Mouse (Mus musculus) ZHBTc4 (cell line): ENCODE measurements at regions not wholly inside any gene's neighbourhood (a gene's known extent, or its start where the extent isn't known, plus 50 kb on each side); places are given as distances from the start of the nearest gene placed in this dataset.
A peak's percentile ranks its signal among the peaks of the same experiment; 100 is the strongest.
"Not testable (repeated sequence)": the region's sequence is repeated elsewhere in the genome, so short reads cannot be mapped to it uniquely, and the experiment has no call there.

Experiments used
- DNase-seq: peaks from one replicate; pipeline ENCODE4 v3.0.0-alpha.2; 2011; ENCODE audit warnings: low read depth, low spot score

GRCm38 (mm10) chr10:103507051-103507450 lies 139.5 kb downstream of the Slc6a15 start:
- not testable (repeated sequence) for DNase-seq

GRCm38 (mm10) chr10:103544502-103544901 lies 176.9 kb downstream of the Slc6a15 start:
- DNase-seq: no peak

DNA sequence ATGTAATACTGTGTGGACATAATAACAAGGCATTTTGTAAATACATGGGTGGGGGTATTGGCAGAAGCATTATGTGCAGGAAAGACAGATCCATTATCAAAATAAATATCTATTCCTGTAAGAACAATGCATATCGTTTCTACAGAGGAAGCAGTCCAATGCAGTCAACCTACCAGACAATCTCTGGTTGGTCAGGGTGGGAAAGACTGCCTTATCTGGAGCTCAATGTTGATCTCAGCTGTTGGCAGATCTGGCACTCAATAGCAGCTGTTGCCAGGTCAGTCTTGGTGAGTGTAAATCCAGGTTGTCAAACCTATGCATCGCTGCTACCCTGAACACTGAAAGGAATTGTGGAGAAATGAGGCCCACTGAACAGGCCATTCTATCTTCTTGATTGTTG lies 181.9 kb downstream of the Slc6a15 start:
- no peak for DNase-seq

GRCm38 (mm10) chr10:103585097-103585496 lies 217.5 kb downstream of the Slc6a15 start:
- DNase-seq: no peak

DNA sequence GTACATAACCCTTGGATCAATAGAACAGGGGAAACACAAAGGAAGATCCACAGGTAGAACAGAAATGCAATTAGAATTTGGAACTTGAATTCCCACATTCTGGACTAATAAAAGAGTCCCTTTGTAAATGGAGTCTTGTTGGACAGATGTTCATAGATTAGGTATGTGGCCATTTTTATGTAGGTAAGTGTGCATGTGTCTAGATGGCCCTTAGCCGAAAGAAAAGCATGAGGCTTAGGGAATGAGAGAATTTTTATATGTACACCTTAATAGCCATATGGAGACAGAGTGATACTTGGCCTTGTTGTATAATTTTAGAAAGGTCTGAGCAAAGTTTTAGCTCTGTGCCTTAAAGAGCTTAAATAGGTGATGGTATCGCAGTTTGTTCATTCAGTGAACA lies 217.9 kb downstream of the Slc6a15 start:
- no peak for DNase-seq

DNA sequence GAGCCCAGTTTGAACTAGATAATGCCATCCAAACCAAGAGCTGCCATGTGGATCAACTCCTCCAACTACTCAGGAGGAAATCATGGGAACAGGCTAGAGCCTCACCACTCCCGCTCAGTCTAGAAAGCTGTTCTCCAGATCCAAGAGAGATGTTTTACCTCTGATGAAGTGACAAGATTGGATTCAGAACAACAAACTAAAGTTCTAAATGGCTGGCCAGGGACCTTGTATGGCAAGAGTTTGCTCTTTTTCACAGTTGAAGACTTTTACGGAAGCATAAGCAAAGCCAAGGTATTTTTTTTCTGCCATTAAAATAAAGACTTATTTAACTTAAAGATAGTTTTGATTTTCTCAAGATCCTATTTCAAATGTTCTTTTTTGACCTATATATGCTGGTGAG lies 224.4 kb downstream of the Slc6a15 start:
- DNase-seq: no peak

DNA sequence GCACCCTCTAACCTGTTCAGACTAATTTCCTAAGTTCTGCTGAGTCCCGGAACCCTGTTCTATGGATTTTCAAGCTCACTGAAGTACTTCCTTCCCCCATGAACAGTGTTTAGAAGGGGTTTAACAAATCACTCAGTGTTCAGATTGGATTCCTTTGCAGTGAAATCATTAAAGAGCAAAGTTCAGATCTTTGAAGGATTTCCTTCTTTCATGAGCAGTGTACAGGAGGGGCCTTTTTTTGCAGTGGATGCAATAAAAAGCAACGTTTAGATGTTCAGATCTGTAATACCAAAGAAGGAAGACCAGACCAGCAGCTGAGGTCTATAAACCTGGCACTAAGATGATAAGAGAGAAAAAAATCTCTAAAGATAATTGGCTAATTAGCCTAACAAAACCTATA lies 273.6 kb downstream of the Slc6a15 start:
- DNase-seq: no peak

DNA sequence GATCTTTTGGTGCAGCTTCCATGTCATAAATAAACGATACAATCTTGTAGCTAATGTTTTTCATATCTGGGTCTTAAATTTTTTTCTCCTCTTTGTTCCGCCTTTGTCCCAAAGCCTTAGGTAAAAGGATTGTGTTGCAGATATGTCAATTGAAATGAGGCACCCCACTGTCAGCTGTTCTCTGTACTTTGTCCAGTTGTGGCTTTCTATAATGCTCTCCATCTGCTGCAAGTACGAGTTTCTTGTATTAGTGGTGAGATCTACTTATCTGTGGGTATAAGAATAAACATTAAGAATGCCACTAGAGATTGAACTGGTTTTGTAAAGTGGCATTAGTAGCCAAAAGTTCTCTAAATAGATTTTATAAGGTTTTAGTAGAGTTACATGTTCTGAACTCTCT lies 282.3 kb downstream of the Slc6a15 start:
- no peak for DNase-seq

DNA sequence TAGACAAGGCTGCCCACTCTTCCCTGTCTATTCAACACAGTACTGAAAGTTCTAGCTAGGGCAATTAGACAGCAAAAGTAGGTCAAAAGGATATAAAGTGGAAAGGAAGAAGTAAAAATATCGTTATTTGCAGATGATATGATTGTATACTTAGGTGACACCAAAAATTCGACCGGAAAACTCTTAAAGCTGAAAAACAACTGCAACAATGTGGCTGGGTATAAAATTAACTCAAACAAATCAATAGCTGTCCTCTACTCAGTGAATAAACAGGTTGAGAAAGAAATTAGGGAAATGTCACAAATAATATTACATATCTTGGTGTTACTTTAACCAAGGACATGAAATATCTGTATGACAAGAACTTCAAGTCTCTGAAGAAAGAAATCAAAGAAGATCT lies 305.5 kb downstream of the Slc6a15 start:
- DNase-seq: no peak

- DNase-seq: no peak
These were observed 306.2 kb downstream of the Slc6a15 start for GRCm38 (mm10) chr10:103673765-103674164.

DNA sequence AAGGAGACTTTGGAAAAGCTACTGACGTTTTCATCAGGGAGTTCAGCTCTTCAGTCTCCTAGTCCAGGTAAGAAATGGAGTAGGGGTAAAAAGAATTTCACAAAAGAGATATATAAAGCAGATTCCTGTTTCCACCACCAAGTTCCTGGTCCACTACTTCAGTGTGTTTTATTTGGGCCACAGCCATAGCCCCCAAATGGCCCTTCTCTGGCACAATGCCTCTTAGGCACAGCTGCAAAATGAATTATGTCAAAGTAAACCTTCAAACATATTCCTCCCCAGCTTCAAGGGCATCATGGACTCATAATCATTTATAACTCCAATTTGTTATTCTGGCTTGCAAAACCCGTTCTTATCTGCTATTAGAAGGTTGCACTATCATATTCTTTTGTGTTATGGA lies 325.1 kb downstream of the Slc6a15 start:
- no peak for DNase-seq

DNA sequence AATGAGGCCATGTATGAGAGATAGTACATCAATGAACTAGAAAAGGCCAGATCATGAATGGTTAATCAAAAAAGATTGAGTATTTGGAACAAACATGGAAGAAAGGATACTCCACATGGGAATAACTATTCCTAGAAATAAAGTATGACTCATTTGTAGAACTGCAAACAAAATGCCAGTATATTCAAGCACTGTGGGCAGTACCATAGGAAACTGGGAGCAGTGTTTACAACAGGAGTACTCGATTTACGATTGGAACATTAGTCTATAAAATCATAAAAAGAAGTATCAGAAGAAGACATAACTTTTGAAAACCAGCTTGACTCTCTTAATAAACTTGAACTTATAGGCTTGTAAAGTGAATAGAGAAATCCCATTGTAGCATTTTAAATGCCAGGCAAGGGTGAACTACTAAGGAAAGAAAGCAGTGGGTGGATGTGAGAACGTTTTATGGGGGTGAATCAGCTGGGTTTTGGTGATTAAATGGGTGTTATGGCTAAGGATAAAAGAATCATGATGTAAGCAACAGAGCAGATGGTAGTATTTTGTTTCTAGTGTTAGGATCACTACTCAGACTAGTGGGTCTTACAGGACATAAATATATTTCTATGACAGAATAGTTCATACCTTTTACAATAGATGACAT lies 347.6 kb downstream of the Slc6a15 start:
- no peak for DNase-seq

DNA sequence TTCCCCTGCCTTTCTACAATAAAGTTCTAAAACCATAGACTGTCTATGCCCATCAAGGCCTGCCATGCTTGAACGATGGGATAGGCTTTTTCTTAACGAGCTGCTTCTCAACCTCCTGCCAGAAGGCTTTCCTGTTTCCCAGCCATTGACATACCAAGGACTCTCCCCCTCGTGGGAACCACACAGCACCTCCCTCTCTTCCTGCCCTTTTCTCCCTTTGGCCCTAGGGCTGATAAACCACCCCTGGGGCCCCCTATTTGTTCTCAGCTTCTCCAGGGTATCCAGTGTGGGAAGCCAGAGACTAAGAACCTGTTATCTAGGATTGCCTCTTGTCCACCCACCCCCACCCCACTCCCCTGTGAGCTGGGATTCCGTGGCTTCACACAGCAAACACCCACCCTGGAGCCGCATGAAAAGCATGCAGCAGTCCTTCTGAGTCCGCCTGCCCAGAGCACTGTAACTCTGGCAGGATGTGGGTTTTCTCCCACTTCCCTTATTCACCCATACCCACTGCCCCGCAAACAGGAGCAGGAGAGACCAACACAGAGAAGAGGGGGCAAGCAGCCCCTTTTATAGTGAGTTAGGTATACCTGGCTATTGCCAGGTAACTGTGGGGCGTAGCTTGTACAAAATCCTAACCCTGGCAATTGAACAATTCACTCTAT lies 351.5 kb downstream of the Slc6a15 start:
- no peak for DNase-seq

DNA sequence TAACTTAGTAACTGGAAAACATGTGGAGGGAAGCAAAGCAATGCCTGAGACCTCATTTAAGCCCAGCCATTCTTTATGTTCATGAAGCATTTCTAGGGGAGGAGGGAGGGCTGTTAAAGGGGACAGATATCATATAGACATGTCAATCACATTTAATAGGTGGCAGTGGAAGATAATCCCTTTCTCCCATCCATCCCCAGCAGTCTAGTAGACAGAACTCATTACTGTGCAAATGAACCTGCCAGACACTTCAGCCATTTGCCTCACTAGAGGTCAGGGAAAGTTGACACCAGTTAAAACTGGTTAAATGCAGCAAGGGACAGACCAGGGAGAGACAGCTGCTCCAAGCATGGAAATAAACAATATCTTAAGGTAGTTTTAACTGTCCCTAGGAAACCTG lies 359.1 kb downstream of the Slc6a15 start:
- peak; percentile 49 for DNase-seq

GRCm38 (mm10) chr10:103731522-103731921 lies 363.9 kb downstream of the Slc6a15 start:
- DNase-seq: no peak

DNA sequence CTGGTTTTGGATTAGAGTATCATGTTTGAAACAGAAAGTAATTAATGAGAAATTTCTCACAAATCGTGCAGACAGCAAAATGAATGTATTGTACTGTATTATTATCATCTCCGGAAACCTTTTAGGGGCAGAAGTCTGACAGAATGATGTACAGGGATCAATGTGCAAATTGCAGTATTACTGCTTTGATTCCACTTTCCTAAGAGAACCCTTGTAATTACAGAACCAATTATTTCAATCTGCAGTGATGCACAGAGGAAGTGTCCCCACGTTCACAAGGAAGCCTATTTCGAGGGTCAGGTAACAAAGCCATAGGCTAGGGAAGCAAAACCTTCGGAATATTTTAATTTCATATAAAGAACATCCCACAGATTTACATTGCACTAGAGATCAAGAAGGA lies 364.4 kb downstream of the Slc6a15 start:
- no peak for DNase-seq

DNA sequence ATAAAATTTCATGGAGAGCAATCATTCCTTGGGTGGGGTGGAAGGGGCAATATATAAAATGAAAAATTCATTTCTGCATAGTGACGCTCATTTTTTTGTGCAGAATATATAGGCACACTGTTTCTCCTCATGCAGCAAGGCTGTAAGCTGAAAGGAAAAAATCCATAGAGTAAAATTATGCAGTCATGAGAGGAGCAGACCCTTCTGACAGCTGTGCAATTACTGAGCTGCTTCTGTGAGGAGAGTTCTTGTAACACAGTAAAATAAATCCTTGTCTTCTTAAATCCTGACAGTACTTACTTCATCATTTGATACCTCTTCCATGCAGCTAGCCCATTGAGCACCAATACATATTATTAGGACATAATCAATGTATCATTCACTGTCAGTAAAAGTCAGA lies 362.7 kb upstream of the Gm21293 start:
- no peak for DNase-seq

GRCm38 (mm10) chr10:103784920-103785319 lies 357.9 kb upstream of the Gm21293 start:
- DNase-seq: no peak

- DNase-seq: no peak
These were observed 313.7 kb upstream of the Gm21293 start for GRCm38 (mm10) chr10:103829079-103829478.

GRCm38 (mm10) chr10:103832063-103832462 lies 310.7 kb upstream of the Gm21293 start:
- no peak for DNase-seq

DNA sequence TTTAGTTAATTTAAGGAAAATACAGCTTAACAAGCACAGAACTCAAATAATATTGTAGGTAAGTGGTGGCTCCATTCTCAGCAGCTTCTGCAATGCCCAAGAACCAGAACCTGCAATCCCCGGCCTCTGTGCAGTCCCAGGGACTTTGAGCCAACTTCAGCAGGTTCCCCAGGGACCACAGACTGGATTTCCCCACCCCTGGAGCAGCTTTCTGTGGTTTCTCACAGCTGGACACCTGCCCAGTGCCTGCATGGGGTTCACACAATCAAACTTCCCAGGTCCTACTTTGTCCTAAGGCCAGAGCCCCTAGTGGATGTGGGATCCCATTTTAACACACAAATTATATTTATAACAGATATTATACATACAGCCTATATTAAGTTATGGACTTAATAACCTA lies 287.6 kb upstream of the Gm21293 start:
- no peak for DNase-seq

GRCm38 (mm10) chr10:103860890-103861289 lies 281.9 kb upstream of the Gm21293 start:
- no peak for DNase-seq

GRCm38 (mm10) chr10:103862120-103862519 lies 280.7 kb upstream of the Gm21293 start:
- DNase-seq: no peak

- DNase-seq: no peak
These were observed 278.9 kb upstream of the Gm21293 start for GRCm38 (mm10) chr10:103863909-103864308.
